Mouse (Mus musculus): ENCODE data around the gene Ap1g2. TPM values are rescaled to one million over a fixed set of nuclear protein-coding genes. Genes with fewer than 3 reads are reported as not detected.

Ap1g2 gene
- 5.4 and 7.0 TPM in 2 replicates for polyA plus RNA-seq (2014; fragmentation: Nextera tagmentation; extraction: Ambion mirVana)

- no peaks in the 10 kb centered on the region for H3K27me3 ChIP-seq (ENCODE audit: control insufficient read depth, insufficient read depth, low read length)
- ATAC-seq (ENCODE audit: low read depth), result peak; percentile 65
- under 1% methylated on average over 39 of the region's 39 CpGs for WGBS
- H3K27ac ChIP-seq (ENCODE audit: low read depth, low read length), result peak within 1 kb of the TSS; percentile 64
- peak within 1 kb of the TSS; percentile 42 for H3K4me3 ChIP-seq (ENCODE audit: low read depth, low read length)
- H3K4me2 ChIP-seq (ENCODE audit: low read depth, low read length), result peak within 1 kb of the TSS; percentile 94
- peaks cover 20% of the 10 kb centered on the region for H3K4me1 ChIP-seq (ENCODE audit: control insufficient read depth, insufficient read depth, low read length)
- no peaks in the 10 kb centered on the region for H3K9me3 ChIP-seq (ENCODE audit: control insufficient read depth, low read length)
- H3K9ac ChIP-seq (replicated peaks; ENCODE audit: low read depth, low read length), result peak within 1 kb of the TSS; percentile 68
- H3K36me3 ChIP-seq (ENCODE audit: control insufficient read depth, insufficient read depth, low read length), result no peaks in the 10 kb centered on the region
Observed at GRCm38 (mm10) chr14:55105836-55106809, at the start of gene Ap1g2. TSS of gene Ap1g2 (minus strand) at chr14:55106593.

- Histone ChIP-seq H3K27me3 (ENCODE audit: control insufficient read depth, insufficient read depth, low read length) (no peaks in the 10 kb centered on the region), H3K27ac (ENCODE audit: low read depth, low read length) (no peak overlapping the region), H3K9me3 (ENCODE audit: control insufficient read depth, low read length) (no peaks in the 10 kb centered on the region), H3K4me3 (ENCODE audit: low read depth, low read length) (no peak overlapping the region), H3K9ac (replicated peaks; ENCODE audit: low read depth, low read length) (no peak overlapping the region), H3K4me2 (ENCODE audit: low read depth, low read length) (no peak overlapping the region), H3K36me3 (ENCODE audit: control insufficient read depth, insufficient read depth, low read length) (no peaks in the 10 kb centered on the region), H3K4me1 (ENCODE audit: control insufficient read depth, insufficient read depth, low read length) (peaks cover 4% of the 10 kb centered on the region; the same call in 1 of the 2 replicates)
- no peak for ATAC-seq (ENCODE audit: low read depth)
- 84% methylated on average over 16 of the region's 16 CpGs for WGBS
Observed at GRCm38 (mm10) chr14:55152951-55153481, 46.6 kb upstream of the Ap1g2 start.

- no peak for ATAC-seq (ENCODE audit: low read depth)
- Histone ChIP-seq H3K4me1 (ENCODE audit: control insufficient read depth, insufficient read depth, low read length) (peaks cover 4% of the 10 kb centered on the region; the same call in 1 of the 2 replicates), H3K9me3 (ENCODE audit: control insufficient read depth, low read length) (no peaks in the 10 kb centered on the region), H3K36me3 (ENCODE audit: control insufficient read depth, insufficient read depth, low read length) (no peaks in the 10 kb centered on the region), H3K4me3 (ENCODE audit: low read depth, low read length) (no peak overlapping the region), H3K4me2 (ENCODE audit: low read depth, low read length) (no peak overlapping the region), H3K9ac (replicated peaks; ENCODE audit: low read depth, low read length) (no peak overlapping the region), H3K27me3 (ENCODE audit: control insufficient read depth, insufficient read depth, low read length) (no peaks in the 10 kb centered on the region), H3K27ac (ENCODE audit: low read depth, low read length) (no peak overlapping the region)
- 88% methylated on average over 4 of the region's 4 CpGs for WGBS
Observed at GRCm38 (mm10) chr14:55152174-55152573, 45.8 kb upstream of the Ap1g2 start.

GRCm38 (mm10) chr14:55150985-55151384, 44.6 kb upstream of the Ap1g2 start:
- Histone ChIP-seq H3K4me3 (ENCODE audit: low read depth, low read length) (no peak overlapping the region), H3K4me1 (ENCODE audit: control insufficient read depth, insufficient read depth, low read length) (peaks cover 4% of the 10 kb centered on the region; the same call in 1 of the 2 replicates), H3K4me2 (ENCODE audit: low read depth, low read length) (no peak overlapping the region), H3K27ac (ENCODE audit: low read depth, low read length) (no peak overlapping the region), H3K27me3 (ENCODE audit: control insufficient read depth, insufficient read depth, low read length) (no peaks in the 10 kb centered on the region), H3K36me3 (ENCODE audit: control insufficient read depth, insufficient read depth, low read length) (no peaks in the 10 kb centered on the region), H3K9me3 (ENCODE audit: control insufficient read depth, low read length) (no peaks in the 10 kb centered on the region), H3K9ac (replicated peaks; ENCODE audit: low read depth, low read length) (no peak overlapping the region)
- WGBS, result 86% methylated on average over 5 of the region's 5 CpGs
- no peak for ATAC-seq (ENCODE audit: low read depth)

GRCm38 (mm10) chr14:55149041-55149440, 42.6 kb upstream of the Ap1g2 start:
- Histone ChIP-seq H3K36me3 (ENCODE audit: control insufficient read depth, insufficient read depth, low read length) (no peaks in the 10 kb centered on the region), H3K9ac (replicated peaks; ENCODE audit: low read depth, low read length) (no peak overlapping the region), H3K27ac (ENCODE audit: low read depth, low read length) (no peak overlapping the region), H3K4me3 (ENCODE audit: low read depth, low read length) (no peak overlapping the region), H3K9me3 (ENCODE audit: control insufficient read depth, low read length) (no peaks in the 10 kb centered on the region), H3K4me2 (ENCODE audit: low read depth, low read length) (no peak overlapping the region), H3K4me1 (ENCODE audit: control insufficient read depth, insufficient read depth, low read length) (peaks cover 4% of the 10 kb centered on the region; the same call in 1 of the 2 replicates), H3K27me3 (ENCODE audit: control insufficient read depth, insufficient read depth, low read length) (no peaks in the 10 kb centered on the region)
- ATAC-seq (ENCODE audit: low read depth), result peak; percentile 76
- WGBS, result 48% methylated on average over 5 of the region's 5 CpGs

GRCm38 (mm10) chr14:55148363-55148915, 42.0 kb upstream of the Ap1g2 start:
- Histone ChIP-seq H3K27me3 (ENCODE audit: control insufficient read depth, insufficient read depth, low read length) (no peaks in the 10 kb centered on the region), H3K36me3 (ENCODE audit: control insufficient read depth, insufficient read depth, low read length) (no peaks in the 10 kb centered on the region), H3K4me2 (ENCODE audit: low read depth, low read length) (no peak overlapping the region), H3K9ac (replicated peaks; ENCODE audit: low read depth, low read length) (no peak overlapping the region), H3K27ac (ENCODE audit: low read depth, low read length) (no peak overlapping the region), H3K4me1 (ENCODE audit: control insufficient read depth, insufficient read depth, low read length) (peaks cover 4% of the 10 kb centered on the region; the same call in 1 of the 2 replicates), H3K4me3 (ENCODE audit: low read depth, low read length) (no peak overlapping the region), H3K9me3 (ENCODE audit: control insufficient read depth, low read length) (no peaks in the 10 kb centered on the region)
- WGBS, result 28% methylated on average over 5 of the region's 5 CpGs
- ATAC-seq (ENCODE audit: low read depth), result peak; percentile 80

- ATAC-seq (ENCODE audit: low read depth), result no peak
- Histone ChIP-seq H3K9me3 (ENCODE audit: control insufficient read depth, low read length) (no peaks in the 10 kb centered on the region), H3K27ac (ENCODE audit: low read depth, low read length) (no peak overlapping the region), H3K9ac (replicated peaks; ENCODE audit: low read depth, low read length) (no peak overlapping the region), H3K27me3 (ENCODE audit: control insufficient read depth, insufficient read depth, low read length) (no peaks in the 10 kb centered on the region), H3K36me3 (ENCODE audit: control insufficient read depth, insufficient read depth, low read length) (no peaks in the 10 kb centered on the region), H3K4me1 (ENCODE audit: control insufficient read depth, insufficient read depth, low read length) (peaks cover 4% of the 10 kb centered on the region; the same call in 1 of the 2 replicates), H3K4me2 (ENCODE audit: low read depth, low read length) (no peak overlapping the region), H3K4me3 (ENCODE audit: low read depth, low read length) (no peak overlapping the region)
- WGBS, result 87% methylated on average over 12 of the region's 12 CpGs
Observed at GRCm38 (mm10) chr14:55146829-55147401, 40.5 kb upstream of the Ap1g2 start.

GRCm38 (mm10) chr14:55146324-55146723, 39.9 kb upstream of the Ap1g2 start:
- Histone ChIP-seq H3K4me1 (ENCODE audit: control insufficient read depth, insufficient read depth, low read length) (peaks cover 4% of the 10 kb centered on the region; the same call in 1 of the 2 replicates), H3K9ac (replicated peaks; ENCODE audit: low read depth, low read length) (no peak overlapping the region), H3K4me3 (ENCODE audit: low read depth, low read length) (no peak overlapping the region), H3K27me3 (ENCODE audit: control insufficient read depth, insufficient read depth, low read length) (no peaks in the 10 kb centered on the region), H3K27ac (ENCODE audit: low read depth, low read length) (no peak overlapping the region), H3K9me3 (ENCODE audit: control insufficient read depth, low read length) (no peaks in the 10 kb centered on the region), H3K36me3 (ENCODE audit: control insufficient read depth, insufficient read depth, low read length) (no peaks in the 10 kb centered on the region), H3K4me2 (ENCODE audit: low read depth, low read length) (no peak overlapping the region)
- ATAC-seq (ENCODE audit: low read depth), result no peak
- WGBS, result 96% methylated on average over 1 of the region's 1 CpGs

Data from neural tube, embryonic 14.5 days (tissue).